Mouse (Mus musculus) intestine, embryonic 14.5 days (tissue): ENCODE data around the gene Kif22. TPM values are rescaled to one million over a fixed set of nuclear protein-coding genes. Genes with fewer than 3 reads are reported as not detected.

Experiments used
- ATAC-seq: fragments of 200-750 bp; cut with Nextera tagmentation; replicated peaks from 2 replicates; pipeline ENCODE4 v1.8.0; 2017; ENCODE audit warnings: low read depth, moderate number of reproducible peaks, moderate TSS enrichment, moderate library complexity; ENCODE audit not compliant: low FRiP score, low TSS enrichment
- DNase-seq: peaks from one replicate; pipeline ENCODE4 v3.0.0-alpha.2; 2018; ENCODE audit warnings: low spot score
- H3K27ac ChIP-seq: fragments of 300-500 bp; sonication (generic); 2 replicates; pipeline ENCODE4 v1.5.1; 2014; ENCODE audit warnings: low read depth, mild to moderate bottlenecking, control low read depth
- H3K27me3 ChIP-seq: fragments of 300-500 bp; sonication (generic); replicated peaks from 2 replicates; pipeline ENCODE4 v1.6.1; 2014; ENCODE audit warnings: low read length, control low read depth; ENCODE audit not compliant: control insufficient read depth, insufficient read depth
- H3K36me3 ChIP-seq: fragments of 300-500 bp; sonication (generic); 2 replicates; pipeline ENCODE4 v1.6.1; 2014; ENCODE audit warnings: low read length, control low read depth; ENCODE audit not compliant: control insufficient read depth, insufficient read depth
- H3K4me1 ChIP-seq: fragments of 300-500 bp; sonication (generic); replicated peaks from 2 replicates; pipeline ENCODE4 v1.6.1; 2014; ENCODE audit warnings: low read length, control low read depth, mixed read lengths; ENCODE audit not compliant: control insufficient read depth, insufficient read depth
- H3K4me2 ChIP-seq: fragments of 300-500 bp; sonication (generic); 2 replicates; pipeline ENCODE4 v1.6.1; 2014; ENCODE audit warnings: low read length
- H3K4me3 ChIP-seq: fragments of 300-500 bp; sonication (generic); 2 replicates; pipeline ENCODE4 v1.5.1; 2014; ENCODE audit warnings: low read depth, low read length, control low read depth, mixed read lengths
- H3K9ac ChIP-seq: fragments of 300-500 bp; sonication (generic); 2 replicates; pipeline ENCODE4 v1.6.1; 2014; ENCODE audit warnings: mild to moderate bottlenecking, low read length
- H3K9me3 ChIP-seq: fragments of 300-500 bp; sonication (generic); 2 replicates; pipeline ENCODE4 v1.6.1; 2016; ENCODE audit warnings: low read length, control low read depth; ENCODE audit not compliant: control insufficient read depth
- WGBS: fragments of 180-500 bp; shearing (Covaris S2); extraction: QIAGEN DNeasy Blood & Tissue Kit; methylation state at CpG from one replicate; pipeline ENCODE4 v1.1.7; 2014; 5-methylcytosine and 5-hydroxymethylcytosine counted together
- polyA plus RNA-seq: library from polyadenylated mRNA; unstranded; fragments of >200 nt; fragmentation: Nextera tagmentation; extraction: Ambion mirVana; gene quantifications from 2 replicates; pipeline ENCODE4 v1.2.1, GENCODE M21; 2014

Gene Kif22
- polyA plus RNA-seq, 1 experiment from 2014 or later, result 115 TPM

GRCm38 (mm10) chr7:127026161-127026600 lies 16.1 kb downstream of the Kif22 start:
- ATAC-seq (peak; percentile 44), DNase-seq (peak; percentile 88)
- peak overlapping the region; percentile 99 for H3K4me2 ChIP-seq
- peak overlapping the region; percentile 91 for H3K4me3 ChIP-seq
- peak overlapping the region; percentile 98 for H3K27ac ChIP-seq
- H3K36me3 ChIP-seq, result peaks cover 60% of the 10 kb centered on the region
- no peaks in the 10 kb centered on the region for H3K27me3 ChIP-seq
- H3K9me3 ChIP-seq, result no peaks in the 10 kb centered on the region
- H3K9ac ChIP-seq, result peak overlapping the region; percentile 98
- peaks cover 37% of the 10 kb centered on the region for H3K4me1 ChIP-seq
- under 1% methylated on average over 24 of the region's 48 CpGs for WGBS

DNA sequence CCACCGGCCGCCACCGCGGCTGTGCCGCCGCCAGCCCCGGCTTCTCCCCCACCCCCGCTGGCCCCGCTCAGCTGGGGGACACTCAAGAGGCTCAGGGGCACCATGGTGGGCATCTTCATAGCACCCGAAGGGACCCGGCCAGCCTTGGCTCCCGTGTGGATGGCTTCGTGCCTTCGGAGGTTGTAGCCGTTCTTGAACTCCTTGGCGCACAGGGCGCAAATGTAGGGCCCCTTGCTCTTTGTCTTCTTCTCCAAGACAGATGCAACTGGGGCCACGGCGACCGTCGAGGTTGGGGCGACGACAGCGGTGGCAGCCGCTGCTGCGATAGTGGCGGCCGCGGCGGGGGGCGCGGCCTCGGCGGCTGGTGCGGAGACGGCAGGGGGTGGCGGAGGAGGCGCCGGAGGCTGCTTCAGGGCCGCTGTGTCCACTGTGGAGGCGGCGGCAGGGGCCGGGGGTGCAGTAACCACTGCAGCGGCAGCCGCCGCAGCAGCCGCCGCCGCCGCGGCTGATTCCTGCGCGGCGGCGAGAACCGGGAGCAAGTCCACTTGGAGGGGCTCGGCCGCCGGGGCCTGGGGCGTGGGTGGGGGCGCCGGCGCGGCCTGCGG lies 16.6 kb downstream of the Kif22 start:
- DNase-seq (peak; percentile 78), ATAC-seq (no peak)
- H3K27ac ChIP-seq, result peak overlapping the region; percentile 98
- H3K4me2 ChIP-seq, result peak overlapping the region; percentile 99
- peaks cover 54% of the 10 kb centered on the region for H3K36me3 ChIP-seq
- H3K27me3 ChIP-seq, result no peaks in the 10 kb centered on the region
- H3K4me1 ChIP-seq, result peaks cover 37% of the 10 kb centered on the region
- no peaks in the 10 kb centered on the region for H3K9me3 ChIP-seq
- peak overlapping the region; percentile 98 for H3K9ac ChIP-seq
- under 1% methylated on average over 62 of the region's 65 CpGs for WGBS
- H3K4me3 ChIP-seq, result peak overlapping the region; percentile 91

DNA sequence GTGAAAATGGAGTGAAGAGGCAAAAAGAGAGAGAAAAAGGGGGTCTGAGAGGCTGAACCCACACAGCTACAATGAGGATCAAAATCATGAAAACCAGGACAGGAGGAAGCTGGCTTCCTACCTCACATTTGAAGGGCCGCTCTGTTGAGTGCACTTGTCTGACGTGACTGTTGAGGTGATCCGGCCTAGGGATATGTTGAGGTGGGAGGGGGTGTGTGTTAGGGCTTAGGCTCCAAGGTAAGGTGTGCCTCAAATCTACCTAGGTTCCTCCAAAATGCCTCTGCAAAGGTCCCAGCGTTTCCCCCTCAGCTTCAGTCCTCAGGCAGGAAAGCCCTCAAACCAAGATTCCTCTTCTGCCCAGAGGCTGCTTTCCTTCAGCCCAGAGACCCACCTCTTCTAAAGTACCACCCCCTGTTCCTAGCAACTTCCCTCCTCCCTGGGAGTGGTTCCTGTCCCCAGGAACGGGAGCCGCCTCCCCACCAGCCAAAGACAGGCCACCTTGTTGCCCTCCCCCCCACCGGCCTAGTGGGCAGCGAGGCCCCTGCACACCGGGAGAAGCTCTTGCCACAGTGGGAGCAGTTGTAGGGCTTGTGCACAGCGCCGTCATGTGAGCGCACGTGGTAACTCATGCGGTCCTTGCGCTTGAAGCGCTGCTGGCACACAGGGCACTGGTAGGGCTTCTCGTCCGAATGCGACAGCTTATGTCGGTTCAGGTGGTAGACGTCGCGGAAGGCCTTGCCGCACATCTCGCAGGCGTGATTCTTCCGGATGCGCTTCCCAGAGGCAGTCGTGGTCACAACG lies 17.3 kb downstream of the Kif22 start:
- H3K9me3 ChIP-seq, result no peaks in the 10 kb centered on the region
- H3K27me3 ChIP-seq, result no peaks in the 10 kb centered on the region
- H3K4me1 ChIP-seq, result peaks cover 41% of the 10 kb centered on the region
- H3K4me2 ChIP-seq, result peak overlapping the region; percentile 99
- DNase-seq (peak; percentile 86), ATAC-seq (peak; percentile 7; the same call in 1 of the 2 replicates)
- 1% methylated on average over 30 of the region's 30 CpGs for WGBS
- peak overlapping the region; percentile 91 for H3K4me3 ChIP-seq
- H3K27ac ChIP-seq, result peak overlapping the region; percentile 98
- peaks cover 47% of the 10 kb centered on the region for H3K36me3 ChIP-seq
- H3K9ac ChIP-seq, result peak overlapping the region; percentile 98

GRCm38 (mm10) chr7:127023896-127024690 lies 18.2 kb downstream of the Kif22 start:
- DNase-seq (peak; percentile 53), ATAC-seq (no peak)
- Histone ChIP-seq H3K4me3 (peak overlapping the region; percentile 91), H3K27me3 (no peaks in the 10 kb centered on the region), H3K9ac (peak overlapping the region; percentile 98), H3K9me3 (no peaks in the 10 kb centered on the region), H3K4me2 (peak overlapping the region; percentile 99), H3K4me1 (peaks cover 46% of the 10 kb centered on the region), H3K27ac (peak overlapping the region; percentile 98), H3K36me3 (peaks cover 39% of the 10 kb centered on the region)
- WGBS, result 22% methylated on average over 19 of the region's 19 CpGs

GRCm38 (mm10) chr7:127023272-127023691 lies 19.0 kb downstream of the Kif22 start:
- Histone ChIP-seq H3K9ac (0 out of 2 replicates have a peak overlapping the region, but pooled peaks have one; percentile 13), H3K36me3 (peaks cover 31% of the 10 kb centered on the region), H3K4me2 (peak overlapping the region; percentile 99), H3K4me1 (peaks cover 51% of the 10 kb centered on the region), H3K27ac (no peak overlapping the region), H3K9me3 (no peaks in the 10 kb centered on the region), H3K27me3 (no peaks in the 10 kb centered on the region), H3K4me3 (peak overlapping the region; percentile 91)
- 71% methylated on average over 13 of the region's 13 CpGs for WGBS
- ATAC-seq (no peak), DNase-seq (no peak)

GRCm38 (mm10) chr7:127022528-127023271 lies 19.6 kb downstream of the Kif22 start:
- Histone ChIP-seq H3K4me2 (peak overlapping the region; percentile 99; the same call in 1 of the 2 replicates), H3K9ac (0 out of 2 replicates have a peak overlapping the region, but pooled peaks have one; percentile 13), H3K9me3 (no peaks in the 10 kb centered on the region), H3K27ac (no peak overlapping the region), H3K4me3 (peak overlapping the region; percentile 91), H3K36me3 (peaks cover 27% of the 10 kb centered on the region), H3K4me1 (peaks cover 51% of the 10 kb centered on the region), H3K27me3 (no peaks in the 10 kb centered on the region)
- DNase-seq (peak; percentile 50), ATAC-seq (no peak)
- 70% methylated on average over 7 of the region's 7 CpGs for WGBS

DNA sequence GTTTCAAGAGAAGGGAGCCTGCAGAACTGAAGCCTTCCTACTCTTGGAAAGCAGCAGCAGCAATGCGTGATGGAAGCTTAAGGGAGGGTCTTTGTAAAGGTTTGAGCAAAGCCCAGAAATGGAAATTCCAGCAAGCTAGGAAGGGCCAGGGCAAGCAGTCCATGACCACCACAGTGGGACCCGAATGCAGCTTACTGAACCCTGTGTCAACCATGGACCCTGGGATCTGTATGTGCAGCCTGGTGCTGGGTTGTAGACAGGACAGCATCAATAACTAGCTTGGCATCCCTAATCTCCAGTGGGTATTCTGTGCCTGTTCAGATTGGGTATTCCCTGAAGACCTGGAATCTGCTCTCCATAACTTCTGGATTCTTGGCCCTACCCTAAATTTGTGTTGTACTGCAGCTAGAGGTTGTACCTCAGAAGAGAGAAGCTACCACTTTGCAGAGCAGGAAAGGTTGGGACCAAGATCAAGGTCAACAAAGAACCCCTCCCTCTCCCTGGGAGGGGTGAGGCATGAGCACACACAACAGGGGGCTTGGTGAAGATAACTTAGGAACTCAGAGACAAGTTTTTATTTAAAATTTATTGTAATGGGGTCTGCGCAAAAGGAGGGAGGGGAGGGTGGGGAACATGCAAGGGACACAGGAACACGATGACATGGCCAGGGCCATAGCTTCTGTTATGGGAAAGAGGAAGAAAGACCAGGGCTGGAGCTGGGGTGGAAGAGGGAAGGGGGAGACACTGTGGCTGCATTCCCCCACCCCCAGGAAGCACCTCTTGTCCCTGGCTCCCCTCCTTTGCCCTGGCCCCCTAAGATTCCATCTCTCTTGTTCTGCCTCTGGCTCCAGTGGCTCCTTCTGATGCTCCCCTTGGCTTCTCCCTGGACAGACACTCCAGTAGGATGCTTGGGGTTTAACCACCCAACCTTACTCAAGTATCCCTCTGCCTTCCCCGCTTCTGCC lies 20.4 kb downstream of the Kif22 start:
- H3K4me2 ChIP-seq, result peak overlapping the region; percentile 82
- 36% methylated on average over 5 of the region's 5 CpGs for WGBS
- H3K36me3 ChIP-seq, result peaks cover 27% of the 10 kb centered on the region
- peak overlapping the region; percentile 52 for H3K4me3 ChIP-seq
- ATAC-seq (no peak), DNase-seq (peak; percentile 51)
- H3K27ac ChIP-seq, result peak overlapping the region; percentile 76
- no peaks in the 10 kb centered on the region for H3K27me3 ChIP-seq
- no peaks in the 10 kb centered on the region for H3K9me3 ChIP-seq
- peaks cover 52% of the 10 kb centered on the region for H3K4me1 ChIP-seq
- H3K9ac ChIP-seq, result peak overlapping the region; percentile 59; the same call in 1 of the 2 replicates
